Mouse (Mus musculus) adrenal gland, adult 2 months (tissue): Measurements from ENCODE around the gene Psmd5. TPM values are rescaled to one million over a fixed set of nuclear protein-coding genes. Genes with fewer than 3 reads are reported as not detected.
A peak's percentile ranks its signal among the peaks of the same experiment; 100 is the strongest.
"Not testable (repeated sequence)": the region's sequence is repeated elsewhere in the genome, so short reads cannot be mapped to it uniquely, and the experiment has no call there.

ENCODE experiments used
- DNase-seq: peaks from one replicate; pipeline ENCODE4 v3.0.0; 2021
- polyA plus RNA-seq: library from polyadenylated mRNA; depleted of rRNA; stranded (reverse); fragments of >200 nt; gene quantifications from 2 replicates; pipeline ENCODE4 v1.2.3, GENCODE M21; 2012; rRNA removed
- total RNA-seq, 2 experiments: library from RNA; stranded (reverse); gene quantifications; 2 replicates each; pipeline ENCODE4 v1.2.3; 2021

Psmd5 gene
- total and polyA plus RNA-seq, 3 experiments, result 6.7 to 44.3 (median 38.0) TPM

DNA sequence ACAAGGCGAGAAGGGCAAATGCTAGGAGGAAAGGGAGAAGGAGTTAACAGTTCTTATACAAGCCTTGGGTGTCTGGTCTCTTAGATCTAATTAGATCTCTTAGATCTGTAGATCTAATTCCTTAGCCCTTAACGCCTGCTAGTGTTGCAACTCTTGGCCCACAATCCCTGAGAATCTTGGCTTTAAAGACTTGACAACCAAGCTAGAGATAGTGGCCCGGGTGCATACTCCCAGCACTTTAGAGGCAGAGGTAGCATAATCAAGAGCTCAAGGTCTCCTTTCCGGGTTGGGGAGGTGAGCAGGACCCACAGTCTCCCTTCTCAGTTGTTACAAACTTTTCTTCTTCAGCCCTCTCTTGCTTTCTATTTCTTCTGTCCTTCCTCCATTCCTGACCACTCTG, 47.2 kb downstream of the Psmd5 start:
- DNase-seq, result no peak

GRCm38 (mm10) chr2:34826460-34827231, 48.1 kb downstream of the Psmd5 start:
- DNase-seq, result no peak

GRCm38 (mm10) chr2:34825827-34826459, 48.8 kb downstream of the Psmd5 start, which contains the start of gene Fbxw2:
TSS of gene Fbxw2 (minus strand) at chr2:34826311.
- DNase-seq, result peak; percentile 96

GRCm38 (mm10) chr2:34818492-34818891, 56.3 kb downstream of the Psmd5 start:
- DNase-seq, result no peak

- not testable (repeated sequence) for DNase-seq
Observed at GRCm38 (mm10) chr2:34815893-34816292, 58.9 kb downstream of the Psmd5 start.

DNA sequence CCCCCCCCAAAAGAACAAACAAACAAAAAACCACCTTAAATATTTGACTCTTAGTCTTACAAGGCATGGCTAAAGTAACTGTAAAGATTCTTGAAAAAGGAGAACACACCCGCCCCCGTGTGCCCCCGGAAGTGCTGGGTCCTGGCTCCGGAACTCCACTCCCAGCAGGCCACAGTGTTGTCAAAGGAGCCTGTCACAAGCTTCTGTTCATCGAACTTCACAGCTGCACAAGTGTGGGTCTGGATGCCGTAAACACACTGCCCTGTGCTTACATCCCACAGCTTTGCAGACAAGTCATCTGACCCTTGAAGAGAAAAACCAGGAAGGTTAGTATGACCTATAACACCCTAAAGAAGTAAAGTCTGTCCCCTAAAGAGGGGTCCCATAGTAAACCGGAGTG, 62.1 kb downstream of the Psmd5 start:
- DNase-seq, result no peak

- DNase-seq, result no peak
Observed at GRCm38 (mm10) chr2:34810775-34811174, 64.0 kb downstream of the Psmd5 start.

GRCm38 (mm10) chr2:34809568-34809967, 65.2 kb downstream of the Psmd5 start:
- no peak for DNase-seq

DNA sequence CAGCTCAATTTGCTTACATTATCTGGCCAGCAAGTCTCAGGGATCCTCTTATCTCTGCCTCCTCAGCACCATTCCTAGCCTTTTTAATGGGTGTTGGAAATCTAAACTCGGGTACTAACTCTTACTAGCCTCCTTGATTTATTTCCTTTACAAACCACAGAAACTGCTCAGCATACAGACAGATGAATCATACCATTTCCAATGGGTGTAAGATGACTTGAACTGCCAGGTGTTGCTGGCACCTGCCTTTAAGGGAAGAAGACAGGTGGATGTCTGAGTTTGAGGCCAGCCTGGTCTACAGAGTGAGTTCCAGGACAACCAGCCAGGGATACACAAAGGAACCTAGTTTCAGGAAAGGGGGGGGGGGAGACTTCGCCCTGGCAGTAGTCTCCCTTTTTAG, 66.7 kb downstream of the Psmd5 start:
- DNase-seq, result no peak

DNA sequence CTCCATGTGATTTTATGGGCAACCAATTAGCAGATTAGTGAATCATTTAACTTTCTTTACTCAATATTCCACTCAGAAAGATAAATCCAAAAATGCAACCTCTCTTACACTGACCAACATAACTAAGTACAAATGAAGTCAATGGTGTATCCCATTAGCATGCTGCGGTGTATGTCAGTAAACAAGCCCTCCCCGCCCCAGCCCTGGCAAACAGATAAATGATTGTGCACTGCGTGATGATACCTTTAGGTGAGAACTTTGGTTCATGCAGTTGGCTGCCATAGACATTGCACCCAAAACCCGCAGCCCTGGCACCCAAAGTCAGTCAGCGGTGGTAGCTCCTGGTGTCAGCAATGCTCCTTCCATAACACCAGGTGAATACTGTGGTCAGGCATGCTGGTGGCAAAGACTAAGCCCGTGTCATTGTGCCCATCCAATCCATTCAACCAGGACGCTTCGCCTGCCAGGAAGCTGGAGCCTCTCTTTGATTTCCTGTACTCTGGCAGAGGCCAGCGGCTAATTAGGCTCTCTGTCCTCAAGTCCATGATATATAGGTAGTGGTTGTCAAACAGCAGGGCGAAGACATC, 69.3 kb downstream of the Psmd5 start:
- no peak for DNase-seq

- DNase-seq, result no peak
Observed at GRCm38 (mm10) chr2:34804815-34805214, 70.0 kb downstream of the Psmd5 start.

- no peak for DNase-seq
Observed at GRCm38 (mm10) chr2:34804172-34804571, 70.6 kb downstream of the Psmd5 start.

GRCm38 (mm10) chr2:34803746-34804145, 71.0 kb downstream of the Psmd5 start:
- DNase-seq, result no peak

DNA sequence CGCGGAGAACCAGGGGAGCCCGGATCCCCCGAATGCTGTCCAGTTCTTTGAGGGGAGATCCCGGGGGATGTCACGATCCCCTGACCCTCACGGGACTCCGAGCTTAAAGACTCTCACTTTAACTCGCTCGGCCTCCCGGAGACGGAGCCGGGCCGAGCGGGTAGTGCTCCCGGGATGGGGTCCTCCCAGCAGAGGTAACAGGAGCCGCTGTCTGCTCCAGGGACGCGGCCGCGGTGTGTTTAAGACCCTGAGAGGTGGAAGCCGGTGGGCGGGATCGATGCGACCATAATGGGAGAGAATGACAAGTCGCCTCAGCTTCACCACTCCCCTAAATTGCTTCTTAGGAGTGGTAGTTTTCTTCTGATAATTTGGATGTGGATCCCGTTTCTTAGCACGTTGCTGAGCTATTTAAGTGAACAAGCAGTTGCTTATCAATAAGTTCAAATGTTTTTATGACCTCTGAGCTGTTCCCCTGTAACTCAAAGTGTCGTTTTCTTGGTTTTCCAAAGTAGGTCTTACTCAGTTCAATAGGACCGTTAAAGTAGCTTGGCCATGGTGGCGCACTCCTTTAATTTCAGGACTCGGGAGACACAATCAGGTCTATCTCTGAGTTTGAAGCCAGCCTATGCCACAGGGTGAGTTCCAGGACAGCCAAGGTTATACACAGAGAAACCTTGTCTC, 72.1 kb downstream of the Psmd5 start:
- DNase-seq, result peak; percentile 65

DNA sequence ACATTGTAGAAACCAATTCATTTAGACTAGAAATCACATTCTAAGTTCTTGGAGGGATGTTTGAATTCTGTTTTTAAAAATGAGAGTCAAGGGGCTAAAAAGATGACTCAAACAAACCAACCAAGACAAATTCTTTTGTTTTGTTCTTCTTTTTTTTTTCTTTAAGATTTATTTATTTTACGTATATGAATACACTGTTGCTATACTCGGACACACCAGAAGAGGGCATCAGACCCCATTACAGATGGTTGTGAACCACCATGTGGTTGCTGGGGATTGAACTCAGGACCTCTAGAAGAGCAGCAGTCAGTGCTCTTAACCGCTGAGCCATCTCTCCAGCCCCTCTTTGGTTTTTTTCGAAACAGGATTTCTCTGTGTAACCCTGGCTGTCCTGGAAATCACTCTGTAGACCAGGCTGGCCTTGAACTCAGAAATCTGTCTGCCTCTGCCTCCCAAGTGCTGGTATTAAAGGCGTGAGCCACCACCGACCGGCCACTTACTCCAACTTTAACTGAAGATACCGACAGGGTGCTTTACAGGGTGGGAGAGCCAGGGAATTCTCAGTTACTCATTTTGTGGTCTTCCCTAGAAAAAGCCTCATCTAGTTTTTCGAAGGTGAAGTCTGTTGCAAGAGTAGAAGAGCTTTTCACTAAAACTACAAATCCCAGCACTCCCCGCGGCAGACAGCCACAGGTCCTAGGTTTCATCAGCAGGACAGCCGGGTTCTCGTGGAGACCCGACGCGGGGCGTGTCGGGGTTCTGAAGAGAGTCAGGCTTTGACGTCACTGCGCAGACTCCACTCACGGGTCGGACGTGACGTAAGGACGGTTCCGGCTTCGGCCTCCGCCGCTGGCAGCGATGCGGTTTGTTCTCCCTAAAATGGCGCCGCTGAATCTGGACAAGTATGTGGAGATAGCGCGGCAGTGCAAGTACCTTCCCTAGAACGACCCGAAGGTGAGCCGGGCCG, 73.0 kb downstream of the Psmd5 start:
- peak; percentile 97 for DNase-seq

DNA sequence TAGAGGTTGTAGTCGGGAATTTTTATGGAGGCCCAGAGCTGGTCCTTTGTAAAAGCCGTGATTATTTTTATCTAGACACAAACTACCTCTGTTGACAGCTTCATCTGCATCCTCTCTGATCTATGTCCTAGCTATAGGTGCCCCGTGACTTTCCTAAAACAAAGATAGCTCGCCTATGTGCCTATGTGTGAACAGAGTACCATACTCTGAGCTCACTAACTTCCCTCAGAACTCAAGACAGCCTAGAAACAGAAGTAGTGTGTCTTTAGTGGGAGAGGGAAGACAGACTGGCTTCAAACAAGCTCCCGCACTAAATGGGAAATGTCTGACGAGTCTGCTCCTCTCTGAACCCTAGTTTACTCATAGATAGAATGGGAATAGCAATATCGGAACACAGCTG, 74.4 kb downstream of the Psmd5 start:
- DNase-seq, result no peak

Other genes with a start within 250 kb of the Psmd5 start
- gene Gapvd1, start 119.7 kb downstream of the Psmd5 start, total RNA-seq, result 10 to 100 TPM; 47.7 to 64.7 TPM
- 7.6 and 9.1 TPM in 2 replicates for gene Gapvd1, start 119.7 kb downstream of the Psmd5 start, polyA plus RNA-seq
- 100 to 1,000 TPM; 501 to 605 TPM for gene Hspa5, start 103.0 kb downstream of the Psmd5 start, total RNA-seq
- 869 and 995 TPM in 2 replicates for gene Hspa5, start 103.0 kb downstream of the Psmd5 start, polyA plus RNA-seq
- gene Rabepk, start 75.1 kb downstream of the Psmd5 start, total RNA-seq, result 10 to 100 TPM; 25.0 to 28.3 TPM
- 27.1 and 32.6 TPM in 2 replicates for gene Rabepk, start 75.1 kb downstream of the Psmd5 start, polyA plus RNA-seq
- gene Fbxw2, start 48.7 kb downstream of the Psmd5 start, total RNA-seq, result 10 to 100 TPM; 58.1 to 70.1 TPM
- 29.3 and 30.9 TPM in 2 replicates for gene Fbxw2, start 48.7 kb downstream of the Psmd5 start, polyA plus RNA-seq
- not detected for gene Gm34653, start 42.0 kb downstream of the Psmd5 start, total RNA-seq
- not detected in 2 replicates for gene Gm34653, start 42.0 kb downstream of the Psmd5 start, polyA plus RNA-seq
- under 1 TPM; 0.40 to 0.48 TPM for gene Cutal, start 572 bp downstream of the Psmd5 start, total RNA-seq
- 2.5 TPM in 1 of 2 replicates, not detected in the other for gene Cutal, start 572 bp downstream of the Psmd5 start, polyA plus RNA-seq
- 1 to 10 TPM; 1.2 to 1.7 TPM for gene Phf19, start 39.1 kb upstream of the Psmd5 start, total RNA-seq
- gene Phf19, start 39.1 kb upstream of the Psmd5 start, polyA plus RNA-seq, result 1.1 and 1.5 TPM in 2 replicates
- 1 to 10 TPM; 3.3 to 3.7 TPM for gene Traf1, start 86.8 kb upstream of the Psmd5 start, total RNA-seq
- gene Traf1, start 86.8 kb upstream of the Psmd5 start, polyA plus RNA-seq, result 2.0 and 2.4 TPM in 2 replicates
- gene Hc, start 186.5 kb upstream of the Psmd5 start, total RNA-seq, result 1 to 10 TPM in 1 of 2 experiments, not detected in 1; 1.0 TPM
- 0.03 TPM in 1 of 2 replicates, not detected in the other for gene Hc, start 186.5 kb upstream of the Psmd5 start, polyA plus RNA-seq
- gene AI182371, start 226.6 kb upstream of the Psmd5 start, total RNA-seq, result 1 to 10 TPM in 1 of 2 experiments, under 1 TPM in 1; 0.62 to 1.4 TPM
- 0.11 TPM in 1 of 2 replicates, not detected in the other for gene AI182371, start 226.6 kb upstream of the Psmd5 start, polyA plus RNA-seq
- gene Cntrl, start 234.5 kb upstream of the Psmd5 start, total RNA-seq, result 10 to 100 TPM; 11.6 to 14.7 TPM
- gene Cntrl, start 234.5 kb upstream of the Psmd5 start, polyA plus RNA-seq, result 6.0 and 7.8 TPM in 2 replicates